Mouse (Mus musculus) embryonic fibroblast, embryonic 13.5 days (primary cell): ENCODE measurements around the gene Cstb. TPM values are rescaled to one million over a fixed set of nuclear protein-coding genes. Genes with fewer than 3 reads are reported as not detected.

ENCODE experiments used
- H3K27ac ChIP-seq: 2 replicates; pipeline ENCODE4 v1.5.1; 2012; ENCODE audit warnings: low read length, control low read depth, inconsistent platforms; ENCODE audit not compliant: insufficient read depth
- H3K4me1 ChIP-seq: 2 replicates; pipeline ENCODE4 v1.6.1; 2011; ENCODE audit warnings: low read length; ENCODE audit not compliant: control insufficient read depth, insufficient read depth
- H3K4me3 ChIP-seq: 2 replicates; pipeline ENCODE4 v1.5.1; 2011; ENCODE audit warnings: mild to moderate bottlenecking, control low read depth, low read length; ENCODE audit not compliant: insufficient read depth
- CTCF ChIP-seq: IDR thresholded peaks from 2 replicates; pipeline ENCODE4 v1.5.1; 2011; ENCODE audit warnings: mild to moderate bottlenecking, control low read depth, low read length, moderate library complexity, borderline replicate concordance; ENCODE audit not compliant: insufficient read depth
- POLR2A ChIP-seq: IDR thresholded peaks from 2 replicates; pipeline ENCODE4 v1.6.1; 2011; ENCODE audit warnings: low read depth, mild to moderate bottlenecking, control low read depth, low read length, moderate library complexity
- polyA plus RNA-seq: library from polyadenylated mRNA; stranded (reverse); fragments of >200 nt; gene quantifications from 2 replicates; pipeline ENCODE4 v1.2.4, GENCODE M21; 2011; ENCODE audit warnings: low read depth; ENCODE audit not compliant: missing spikeins, insufficient read length

Gene Cstb
- polyA plus RNA-seq, 1 experiment = 386 TPM

- peak overlapping the region; percentile 6; the same call in 1 of the 2 replicates for H3K27ac ChIP-seq
- TF ChIP-seq POLR2A = no peak
- TF ChIP-seq CTCF = no peak
- H3K4me1 ChIP-seq = peaks cover 9% of the 10 kb centered on the region
- H3K4me3 ChIP-seq = no peak overlapping the region
These were observed 33.1 kb downstream of the Cstb start for GRCm38 (mm10) chr10:78458348-78459111.

- no peak overlapping the region for H3K27ac ChIP-seq
- H3K4me3 ChIP-seq = no peak overlapping the region
- H3K4me1 ChIP-seq = peaks cover 9% of the 10 kb centered on the region
- no peak for TF ChIP-seq CTCF
- TF ChIP-seq POLR2A = no peak
These were observed 35.0 kb downstream of the Cstb start for GRCm38 (mm10) chr10:78460463-78460862.

- Histone ChIP-seq H3K4me1 (peaks cover 9% of the 10 kb centered on the region), H3K4me3 (no peak overlapping the region), H3K27ac (no peak overlapping the region)
- TF ChIP-seq POLR2A (no peak), CTCF (no peak)
These were observed 36.3 kb downstream of the Cstb start for GRCm38 (mm10) chr10:78461767-78462166.

- peaks cover 12% of the 10 kb centered on the region for H3K4me1 ChIP-seq
- no peak overlapping the region for H3K27ac ChIP-seq
- TF ChIP-seq CTCF (no peak), POLR2A (no peak)
- H3K4me3 ChIP-seq = no peak overlapping the region
These were observed 37.7 kb downstream of the Cstb start for GRCm38 (mm10) chr10:78462945-78463768.

DNA sequence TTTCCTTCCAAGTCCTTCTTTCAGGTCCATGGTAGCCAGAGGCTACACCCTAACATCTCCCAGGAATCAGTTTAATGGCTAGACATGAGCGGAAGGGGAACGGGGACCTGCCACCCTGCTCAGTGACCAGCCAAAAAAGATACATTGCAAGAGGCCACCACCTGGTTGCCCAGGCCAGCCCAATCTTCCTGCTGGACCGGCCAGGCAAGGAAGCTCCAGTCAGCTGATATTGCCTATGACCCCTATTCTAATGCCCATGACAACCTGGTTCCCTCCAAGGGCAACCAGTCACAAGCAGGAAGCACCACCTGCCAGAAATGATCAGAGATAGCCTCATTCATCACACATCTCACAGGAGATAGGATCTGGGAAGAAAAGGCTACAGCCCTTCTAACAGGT, 38.3 kb downstream of the Cstb start:
- peak overlapping the region; percentile 70 for H3K4me3 ChIP-seq
- no peak overlapping the region for H3K27ac ChIP-seq
- 0 out of 2 replicates have a peak, but pooled peaks cover 6% of the 10 kb centered on the region for H3K4me1 ChIP-seq
- TF ChIP-seq POLR2A (no peak), CTCF (no peak)

- TF ChIP-seq CTCF = no peak
- TF ChIP-seq POLR2A = no peak
- Histone ChIP-seq H3K4me1 (0 out of 2 replicates have a peak, but pooled peaks cover 5% of the 10 kb centered on the region), H3K27ac (no peak overlapping the region), H3K4me3 (peak overlapping the region; percentile 70)
These were observed 38.8 kb downstream of the Cstb start for GRCm38 (mm10) chr10:78464201-78464791.

GRCm38 (mm10) chr10:78464792-78465207, 39.3 kb downstream of the Cstb start, which contains the start of gene Pdxk:
Gene Pdxk, minus strand, starts transcription at chr10:78464975.
- TF ChIP-seq CTCF (no peak), POLR2A (peak; percentile 91)
- Histone ChIP-seq H3K27ac (no peak within 1 kb of the TSS), H3K4me3 (peak within 1 kb of the TSS; percentile 70), H3K4me1 (0 out of 2 replicates have a peak, but pooled peaks cover 5% of the 10 kb centered on the region)

DNA sequence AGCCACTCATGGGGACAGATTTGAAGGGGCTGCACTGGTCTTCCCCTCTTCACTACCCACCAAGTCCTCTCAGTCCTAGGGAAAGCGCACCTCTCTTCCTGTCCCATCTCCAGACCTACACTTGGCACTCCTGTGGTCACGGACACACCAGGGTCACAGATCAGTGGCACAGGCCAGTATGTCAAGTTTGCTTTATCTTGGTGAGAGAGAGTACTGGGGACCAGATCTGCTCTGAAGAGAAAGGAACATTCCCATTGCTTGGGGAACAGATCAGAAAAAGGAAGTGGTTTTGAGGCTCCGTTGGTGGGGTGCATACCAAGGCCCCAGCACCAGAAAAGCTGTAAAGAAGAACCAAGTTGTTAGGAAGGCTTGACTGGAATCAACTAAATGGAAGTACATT, 40.0 kb downstream of the Cstb start:
- Histone ChIP-seq H3K4me1 (peaks cover 6% of the 10 kb centered on the region; the same call in 1 of the 2 replicates), H3K27ac (no peak overlapping the region), H3K4me3 (no peak overlapping the region)
- TF ChIP-seq CTCF (no peak), POLR2A (no peak)

GRCm38 (mm10) chr10:78466647-78467046, 41.2 kb downstream of the Cstb start:
- H3K4me3 ChIP-seq = no peak overlapping the region
- H3K27ac ChIP-seq = no peak overlapping the region
- TF ChIP-seq CTCF (no peak), POLR2A (no peak)
- peaks cover 10% of the 10 kb centered on the region; the same call in 1 of the 2 replicates for H3K4me1 ChIP-seq
